ENCODE assay signal across 30 mouse cellular contexts in the genomic region with DNA sequence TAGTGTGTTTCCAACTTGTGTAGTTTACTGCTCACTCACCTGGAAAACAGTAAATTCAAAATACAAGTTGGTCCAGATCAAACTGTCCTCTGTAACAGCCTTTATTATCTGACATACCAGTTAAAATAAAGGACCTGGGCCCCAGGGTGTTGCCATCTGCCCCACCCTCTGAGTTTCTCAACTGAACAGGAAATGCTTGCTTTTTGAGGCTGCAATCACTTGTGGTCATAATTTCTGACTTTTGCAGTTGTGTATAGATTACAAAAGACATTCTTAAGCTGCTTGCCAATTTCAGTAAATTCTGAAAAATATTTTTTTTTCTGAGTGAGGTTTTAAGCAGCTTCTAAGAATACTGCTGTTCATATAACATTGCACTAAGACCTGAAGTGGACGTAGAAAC. TPM values are rescaled to one million over a fixed set of nuclear protein-coding genes. Genes with fewer than 3 reads are reported as not detected.
DNase-seq lines count a peak whose midpoint lies in the region; ATAC-seq and TF ChIP-seq lines count a peak whose summit lies in the region.
"Had no signal": no experiment of that assay in that cellular context is flagged by ENCODE, and none has a peak within 500 bp of the region (broad histone marks: within the 10 kb centered on the region; RNA-seq: fewer than 3 reads in every experiment).

No protein-coding gene starts in this region.

- 57% methylated on average over 1 of the region's 1 CpGs for WGBS in liver, embryonic 12.5 days (ENCODE audit: insufficient replicate concordance)
- 82% methylated on average over 1 of the region's 1 CpGs for WGBS in midbrain, postnatal 0 days

- no peaks in the 10 kb centered on the region for H3K36me3 ChIP-seq in erythroblast, embryonic 14.5 days (ENCODE audit: control insufficient read depth)
- no peaks in the 10 kb centered on the region for H3K36me3 ChIP-seq in liver, embryonic 12.5 days
- no peaks in the 10 kb centered on the region for H3K36me3 ChIP-seq in midbrain, postnatal 0 days (ENCODE audit: insufficient read depth, low read length)
- H3K36me3 ChIP-seq: embryonic facial prominence, embryonic 12.5 days; hindbrain, embryonic 13.5 days; intestine, embryonic 15.5 days; limb, embryonic 15.5 days; neural tube, embryonic 13.5 days; stomach, embryonic 15.5 days had no signal

- H3K4me2 ChIP-seq in liver, embryonic 12.5 days, result peak overlapping the region; percentile 44
- no peak overlapping the region for H3K4me2 ChIP-seq in midbrain, postnatal 0 days (ENCODE audit: low read depth, low read length, poor library complexity, severe bottlenecking)
- H3K4me2 ChIP-seq: embryonic facial prominence, embryonic 12.5 days; heart, embryonic 11.5 days; hindbrain, embryonic 13.5 days; intestine, embryonic 15.5 days; limb, embryonic 15.5 days; midbrain, embryonic 11.5 days; neural tube, embryonic 13.5 days; stomach, embryonic 15.5 days had no signal

- peak overlapping the region; percentile 21 for H3K4me3 ChIP-seq in erythroblast, embryonic 14.5 days (replicated peaks)
- peak overlapping the region; percentile 0; the same call in 1 of the 2 replicates for H3K4me3 ChIP-seq in liver, embryonic 12.5 days
- H3K4me3 ChIP-seq in layer of hippocampus, adult 2 months, result no peak overlapping the region
- no peak overlapping the region for H3K4me3 ChIP-seq in midbrain, postnatal 0 days (ENCODE audit: low read depth, low read length)
- H3K4me3 ChIP-seq: embryonic facial prominence, embryonic 12.5 days; hindbrain, embryonic 13.5 days; intestine, embryonic 15.5 days; limb, embryonic 15.5 days; neural tube, embryonic 13.5 days; stomach, embryonic 15.5 days had no signal

- H3K4me1 ChIP-seq in erythroblast, embryonic 14.5 days (ENCODE audit: control insufficient read depth), result peaks cover 33% of the 10 kb centered on the region
- H3K4me1 ChIP-seq in liver, embryonic 12.5 days, result peaks cover 24% of the 10 kb centered on the region
- H3K4me1 ChIP-seq in midbrain, postnatal 0 days (ENCODE audit: insufficient read depth, low read length), result no peaks in the 10 kb centered on the region
- H3K4me1 ChIP-seq: embryonic facial prominence, embryonic 12.5 days; hindbrain, embryonic 13.5 days; intestine, embryonic 15.5 days; limb, embryonic 15.5 days; neural tube, embryonic 13.5 days; stomach, embryonic 15.5 days had no signal

- no peaks in the 10 kb centered on the region for H3K27me3 ChIP-seq in erythroblast, embryonic 14.5 days (ENCODE audit: control insufficient read depth)
- H3K27me3 ChIP-seq in liver, embryonic 12.5 days (replicated peaks), result no peaks in the 10 kb centered on the region
- no peaks in the 10 kb centered on the region for H3K27me3 ChIP-seq in midbrain, postnatal 0 days (ENCODE audit: insufficient read depth, low read length)
- H3K27me3 ChIP-seq: embryonic facial prominence, embryonic 12.5 days; hindbrain, embryonic 13.5 days; intestine, embryonic 15.5 days; limb, embryonic 15.5 days; neural tube, embryonic 13.5 days; stomach, embryonic 15.5 days had no signal

- ATAC-seq in erythroblast, adult 5-6 weeks (replicated peaks; ENCODE audit: low FRiP score, poor library complexity, severe bottlenecking), result no peak
- ATAC-seq in liver, embryonic 12.5 days, result peak; percentile 86
- ATAC-seq in megakaryocyte progenitor cell, adult 5-6 weeks (replicated peaks; ENCODE audit: poor library complexity), result peak; percentile 94
- ATAC-seq in midbrain, postnatal 0 days (ENCODE audit: low FRiP score), result no peak
- ATAC-seq: intestine, embryonic 15.5 days; lung, postnatal 0 days had no signal

- peak; percentile 62 for DNase-seq in c-Kit-positive CD71-positive TER-119-positive erythroid progenitor cells, embryonic 14.5 days (ENCODE audit: low spot score)
- DNase-seq in layer of hippocampus, adult 2 months (ENCODE audit: low spot score in 2 of 2), result no peak
- no peak for DNase-seq in layer of hippocampus, adult 8-10 months (ENCODE audit: low spot score in 2 of 2)
- DNase-seq in midbrain, postnatal 0 days (ENCODE audit: low spot score), result no peak
- DNase-seq: cerebellum, adult 9-10 months; heart, postnatal 14 days; layer of hippocampus, postnatal 36 days; right cerebral cortex, postnatal 25 days; thymus, adult 2 months had no signal

- no peaks in the 10 kb centered on the region for H3K9me3 ChIP-seq in erythroblast, embryonic 14.5 days (ENCODE audit: control insufficient read depth, low read length)
- H3K9me3 ChIP-seq in liver, embryonic 12.5 days (replicated peaks), result no peaks in the 10 kb centered on the region
- no peaks in the 10 kb centered on the region for H3K9me3 ChIP-seq in midbrain, postnatal 0 days (ENCODE audit: low read length)
- H3K9me3 ChIP-seq: embryonic facial prominence, embryonic 12.5 days; hindbrain, embryonic 13.5 days; intestine, embryonic 15.5 days; limb, embryonic 15.5 days; neural tube, embryonic 13.5 days; stomach, embryonic 15.5 days had no signal

- H3K27ac ChIP-seq in liver, embryonic 12.5 days, result peak overlapping the region; percentile 70
- no peak overlapping the region for H3K27ac ChIP-seq in layer of hippocampus, adult 2 months
- no peak overlapping the region for H3K27ac ChIP-seq in midbrain, postnatal 0 days (ENCODE audit: low read depth, low read length)
- H3K27ac ChIP-seq: embryonic facial prominence, embryonic 12.5 days; hindbrain, embryonic 13.5 days; intestine, embryonic 15.5 days; limb, embryonic 15.5 days; neural tube, embryonic 13.5 days; stomach, embryonic 15.5 days had no signal

- no peak for TF ChIP-seq CTCF in layer of hippocampus, adult 2 months (conservative IDR thresholded peaks at IDR 0.05)
- no peak for TF ChIP-seq CTCF in midbrain, postnatal 0 days (IDR thresholded peaks at IDR 0.05)

- no peak overlapping the region for H3K9ac ChIP-seq in liver, embryonic 12.5 days
- no peak overlapping the region for H3K9ac ChIP-seq in midbrain, postnatal 0 days (replicated peaks; ENCODE audit: low read length, poor library complexity, severe bottlenecking)
- H3K9ac ChIP-seq: embryonic facial prominence, embryonic 12.5 days; hindbrain, embryonic 13.5 days; intestine, embryonic 15.5 days; limb, embryonic 15.5 days; neural tube, embryonic 13.5 days; stomach, embryonic 15.5 days had no signal

RNA-seq across cellular contexts. Expression of a gene that starts 9.3 kb away (rescaled TPM):
- 0.47 and 0.66 TPM in 2 replicates for polyA plus RNA-seq in erythroblast, embryonic 14.5 days (2012)
- 33.2 and 40.0 TPM in 2 replicates for total RNA-seq in erythroblast, adult 5-6 weeks (2015; ENCODE audit: low replicate concordance)
- total RNA-seq in erythroblast, adult 5-6 weeks (2017; ENCODE audit: low replicate concordance), result 35.5 and 43.9 TPM in 2 replicates
- 54.8 and 55.2 TPM in 2 replicates for polyA plus RNA-seq in liver, embryonic 12.5 days (2016; fragmentation: Nextera tagmentation; extraction: Ambion mirVana)
- 81.1 and 87.8 TPM in 2 replicates for total RNA-seq in megakaryocyte progenitor cell, adult 5-6 weeks (2015)
- 81.4 and 85.8 TPM in 2 replicates for total RNA-seq in megakaryocyte progenitor cell, adult 5-6 weeks (2017)
- total RNA-seq in layer of hippocampus, adult 2 months (2021), result 10 to 100 TPM; 39.8 to 41.4 TPM
- total RNA-seq in layer of hippocampus, adult 8-10 months (2022), result 10 to 100 TPM; 37.1 to 48.9 (median 43.6) TPM
- total RNA-seq in midbrain, postnatal 0 days (2014; rRNA removed), result 36.4 and 42.2 TPM in 2 replicates
- 18.2 and 18.6 TPM in 2 replicates for polyA plus RNA-seq in midbrain, postnatal 0 days (2015; fragmentation: Nextera tagmentation; extraction: Ambion mirVana)

RNA-seq across cellular contexts. Expression of a gene that starts 15.8 kb away (rescaled TPM):
- not detected in 2 replicates for polyA plus RNA-seq in erythroblast, embryonic 14.5 days (2012)
- not detected in 2 replicates for total RNA-seq in erythroblast, adult 5-6 weeks (2015; ENCODE audit: low replicate concordance)
- not detected in 2 replicates for total RNA-seq in erythroblast, adult 5-6 weeks (2017; ENCODE audit: low replicate concordance)
- polyA plus RNA-seq in liver, embryonic 12.5 days (2016; fragmentation: Nextera tagmentation; extraction: Ambion mirVana), result not detected in 2 replicates
- not detected in 2 replicates for total RNA-seq in megakaryocyte progenitor cell, adult 5-6 weeks (2015)
- total RNA-seq in megakaryocyte progenitor cell, adult 5-6 weeks (2017), result not detected in 2 replicates
- total RNA-seq in layer of hippocampus, adult 2 months (2021), result not detected
- total RNA-seq in layer of hippocampus, adult 8-10 months (2022), result not detected
- total RNA-seq in midbrain, postnatal 0 days (2014; rRNA removed), result not detected in 2 replicates
- not detected in 2 replicates for polyA plus RNA-seq in midbrain, postnatal 0 days (2015; fragmentation: Nextera tagmentation; extraction: Ambion mirVana)
- total RNA-seq: adrenal gland, adult 18-20 months; adrenal gland, postnatal 4 days; gastrocnemius, adult 18-20 months; gastrocnemius, postnatal 4 days; heart, postnatal 14 days; layer of hippocampus, postnatal 36 days; left cerebral cortex, postnatal 25 days had no signal
- polyA plus RNA-seq: embryonic facial prominence, embryonic 12.5 days; heart, embryonic 11.5 days; hindbrain, embryonic 13.5 days; intestine, embryonic 15.5 days; kidney, embryonic 16.5 days; large intestine, adult 2 months; lung, postnatal 0 days; midbrain, embryonic 11.5 days; neural tube, embryonic 13.5 days; stomach, embryonic 15.5 days; thymus, adult 2 months; urinary bladder, adult 2 months had no signal

RNA-seq across cellular contexts. Expression of a gene that starts 27.9 kb away (rescaled TPM):
- not detected in 2 replicates for polyA plus RNA-seq in erythroblast, embryonic 14.5 days (2012)
- total RNA-seq in erythroblast, adult 5-6 weeks (2015; ENCODE audit: low replicate concordance), result not detected in 2 replicates
- 0.28 TPM in 1 of 2 replicates, not detected in the other for total RNA-seq in erythroblast, adult 5-6 weeks (2017; ENCODE audit: low replicate concordance)
- polyA plus RNA-seq in liver, embryonic 12.5 days (2016; fragmentation: Nextera tagmentation; extraction: Ambion mirVana), result not detected in 2 replicates
- not detected in 2 replicates for total RNA-seq in megakaryocyte progenitor cell, adult 5-6 weeks (2015)
- not detected in 2 replicates for total RNA-seq in megakaryocyte progenitor cell, adult 5-6 weeks (2017)
- total RNA-seq in layer of hippocampus, adult 2 months (2021), result not detected
- not detected for total RNA-seq in layer of hippocampus, adult 8-10 months (2022)
- total RNA-seq in midbrain, postnatal 0 days (2014; rRNA removed), result not detected in 2 replicates
- not detected in 2 replicates for polyA plus RNA-seq in midbrain, postnatal 0 days (2015; fragmentation: Nextera tagmentation; extraction: Ambion mirVana)
- total RNA-seq: adrenal gland, adult 18-20 months; adrenal gland, postnatal 4 days; gastrocnemius, adult 18-20 months; gastrocnemius, postnatal 4 days; heart, postnatal 14 days; layer of hippocampus, postnatal 36 days; left cerebral cortex, postnatal 25 days had no signal
- polyA plus RNA-seq: embryonic facial prominence, embryonic 12.5 days; heart, embryonic 11.5 days; hindbrain, embryonic 13.5 days; intestine, embryonic 15.5 days; kidney, embryonic 16.5 days; large intestine, adult 2 months; limb, embryonic 15.5 days; lung, postnatal 0 days; midbrain, embryonic 11.5 days; neural tube, embryonic 13.5 days; stomach, embryonic 15.5 days; thymus, adult 2 months; urinary bladder, adult 2 months had no signal

Comparison
In these comparisons a context has a peak if more than half of its experiments do, and no peak if none do; other contexts are left out.
1. H3K4me3 ChIP-seq: peak in erythroblast, embryonic 14.5 days (single experiment) and liver, embryonic 12.5 days (single experiment); none in layer of hippocampus, adult 2 months (single experiment) and midbrain, postnatal 0 days (single experiment).
2. ATAC-seq: peak in liver, embryonic 12.5 days (single experiment) and megakaryocyte progenitor cell, adult 5-6 weeks (single experiment); none in erythroblast, adult 5-6 weeks (single experiment) and midbrain, postnatal 0 days (single experiment).